Mouse (Mus musculus) bone marrow macrophage, adult 2 months (primary cell): Measurements from ENCODE around the gene Armt1.

Source experiments
- CTCF ChIP-seq: IDR thresholded peaks from 2 replicates; pipeline ENCODE4 v1.5.1; 2012; ENCODE audit warnings: low read depth, mild to moderate bottlenecking, low read length, moderate library complexity
- POLR2A ChIP-seq: IDR thresholded peaks from 2 replicates; pipeline ENCODE4 v1.6.1; 2012; ENCODE audit warnings: mild to moderate bottlenecking, low read depth, low read length, borderline replicate concordance

- no peak for TF ChIP-seq CTCF
- TF ChIP-seq POLR2A = no peak
Observed at GRCm38 (mm10) chr10:4456409-4456808, 24.1 kb downstream of the Armt1 start.
